Mouse (Mus musculus): ENCODE measurements around the gene Teddm2. TPM values are rescaled to one million over a fixed set of nuclear protein-coding genes. Genes with fewer than 3 reads are reported as not detected.
"Not testable (repeated sequence)": the region's sequence is repeated elsewhere in the genome, so short reads cannot be mapped to it uniquely, and the experiment has no call there.

Gene Teddm2
- total RNA-seq, 2 experiments from 2014 or later, result 0.70 to 1.4 TPM

- intact Hi-C loops (cut with DNase I; ENCODE audit: low total_unique reads), result no loop called here
- DNase-seq, result no peak
Observed at GRCm38 (mm10) chr1:153908208-153908607, 8.2 kb upstream of the Teddm2 start.

GRCm38 (mm10) chr1:153905884-153906283 lies 5.9 kb upstream of the Teddm2 start:
- intact Hi-C loops (cut with DNase I; ENCODE audit: low total_unique reads), result no loop called here
- no peak for DNase-seq

- DNase-seq, result no peak
- intact Hi-C loops (cut with DNase I; ENCODE audit: low total_unique reads), result no loop called here
Observed at GRCm38 (mm10) chr1:153904236-153904635, 4.2 kb upstream of the Teddm2 start.

- no peak for DNase-seq
- intact Hi-C loops (cut with DNase I; ENCODE audit: low total_unique reads), result no loop called here
Observed at GRCm38 (mm10) chr1:153903006-153903405, 3.0 kb upstream of the Teddm2 start.

GRCm38 (mm10) chr1:153900860-153901730 lies 1.1 kb upstream of the Teddm2 start:
- DNase-seq, result peak; percentile 61
- intact Hi-C loops (cut with DNase I; ENCODE audit: low total_unique reads), result no loop called here

GRCm38 (mm10) chr1:153900381-153900780 lies 353 bp upstream of the Teddm2 start:
- peak; percentile 38 for DNase-seq
- intact Hi-C loops (cut with DNase I; ENCODE audit: low total_unique reads), result no loop called here

GRCm38 (mm10) chr1:153898989-153899730 lies 868 bp downstream of the Teddm2 start:
- DNase-seq, result no peak
- intact Hi-C loops (cut with DNase I; ENCODE audit: low total_unique reads), result loop anchor here (5.0 kb wide), 1 partner anchor 133 kb away; no protein-coding TSS in a partner anchor

GRCm38 (mm10) chr1:153897196-153897595 lies 2.8 kb downstream of the Teddm2 start:
- DNase-seq, result no peak
- intact Hi-C loops (cut with DNase I; ENCODE audit: low total_unique reads), result loop anchor here (5.0 kb wide), 1 partner anchor 135 kb away; no protein-coding TSS in a partner anchor

GRCm38 (mm10) chr1:153894979-153895378 lies 5.0 kb downstream of the Teddm2 start:
- intact Hi-C loops (cut with DNase I; ENCODE audit: low total_unique reads), result loop anchor here (2.0 to 5.0 kb wide), 3 partner anchors 137 to 287 kb away; no protein-coding TSS in a partner anchor
- DNase-seq, result peak; percentile 50

- intact Hi-C loops (cut with DNase I; ENCODE audit: low total_unique reads), result loop anchor here (2.0 to 5.0 kb wide), 2 partner anchors 224 to 288 kb away; no protein-coding TSS in a partner anchor
- no peak for DNase-seq
Observed at GRCm38 (mm10) chr1:153894201-153894893, 5.7 kb downstream of the Teddm2 start.

- intact Hi-C loops (cut with DNase I; ENCODE audit: low total_unique reads), result loop anchor here (2.0 to 5.0 kb wide), 2 partner anchors 225 to 289 kb away; no protein-coding TSS in a partner anchor
- no peak for DNase-seq
Observed at GRCm38 (mm10) chr1:153893746-153894145, 6.3 kb downstream of the Teddm2 start.

GRCm38 (mm10) chr1:153891442-153891841 lies 8.6 kb downstream of the Teddm2 start, which contains the start of gene Teddm1a:
Teddm1a (plus strand) TSS chr1:153891742.
- intact Hi-C loops (cut with DNase I; ENCODE audit: low total_unique reads), result loop anchor here (5.0 kb wide), 1 partner anchor 291 kb away; no protein-coding TSS in a partner anchor
- no peak for DNase-seq

GRCm38 (mm10) chr1:153890121-153890520 lies 9.9 kb downstream of the Teddm2 start:
- no peak for DNase-seq
- intact Hi-C loops (cut with DNase I; ENCODE audit: low total_unique reads), result loop anchor here (5.0 kb wide), 1 partner anchor 292 kb away; no protein-coding TSS in a partner anchor

GRCm38 (mm10) chr1:153886024-153886633 lies 13.9 kb downstream of the Teddm2 start:
- intact Hi-C loops (cut with DNase I; ENCODE audit: low total_unique reads), result no loop called here
- DNase-seq, result no peak

GRCm38 (mm10) chr1:153880391-153880790 lies 19.6 kb downstream of the Teddm2 start:
- intact Hi-C loops (cut with DNase I; ENCODE audit: low total_unique reads); DNase-seq: not testable (repeated sequence)

GRCm38 (mm10) chr1:153874045-153874444 lies 26.0 kb downstream of the Teddm2 start, which contains the start of gene Teddm1b:
Teddm1b (plus strand) TSS chr1:153874345.
- intact Hi-C loops (cut with DNase I; ENCODE audit: low total_unique reads), result no loop called here
- DNase-seq, result no peak

- intact Hi-C loops (cut with DNase I; ENCODE audit: low total_unique reads), result no loop called here
Observed at GRCm38 (mm10) chr1:153855946-153856345, 44.1 kb downstream of the Teddm2 start.

GRCm38 (mm10) chr1:153852696-153853095 lies 47.3 kb downstream of the Teddm2 start:
- DNase-seq; intact Hi-C loops (cut with DNase I; ENCODE audit: low total_unique reads): not testable (repeated sequence)

More at GRCm38 (mm10) chr1:153855946-153856345, 44.1 kb downstream of the Teddm2 start:
- no peak for DNase-seq

GRCm38 (mm10) chr1:153846867-153847266 lies 53.2 kb downstream of the Teddm2 start:
- no peak for DNase-seq
- intact Hi-C loops (cut with DNase I; ENCODE audit: low total_unique reads), result no loop called here

Measured in gastrocnemius, postnatal 14 days (tissue).